Mouse (Mus musculus): ENCODE results near the gene Itgad.

Gene Itgad

DNA sequence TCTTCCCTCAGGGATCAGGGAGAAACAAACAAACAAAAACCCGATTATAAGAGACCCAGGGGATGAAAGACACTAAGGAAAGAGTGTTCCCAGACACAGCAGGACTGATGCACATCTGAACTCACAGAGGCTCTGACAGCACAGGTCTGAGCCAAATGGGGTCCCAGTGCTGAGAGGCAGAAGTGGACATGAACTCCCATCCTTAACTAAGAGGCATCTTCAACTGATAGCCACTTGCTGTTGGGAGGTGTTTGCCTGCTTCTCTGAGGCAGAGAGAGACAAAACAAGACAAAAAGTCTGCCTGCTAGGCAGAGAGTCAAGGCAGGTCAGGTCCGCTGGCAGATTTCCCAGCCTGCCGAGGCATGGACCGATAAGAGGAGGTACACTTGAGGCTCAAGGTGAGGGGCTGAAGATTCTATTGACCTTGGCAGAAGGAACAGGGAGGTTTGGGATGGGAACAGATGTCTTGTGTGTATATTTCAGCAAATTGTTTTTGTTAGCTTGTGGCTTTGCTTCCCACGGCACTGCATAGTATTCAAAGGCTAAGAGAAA lies 102.7 kb downstream of the Itgad start:
- in situ Hi-C loops (cut with MboI; ENCODE audit: low pct_unique_long_range_greater_than_20kb in 1 of 2, low sequenced_read_pairs in 2 of 2, unreplicated experiment in 1 of 2): no loop called here

DNA sequence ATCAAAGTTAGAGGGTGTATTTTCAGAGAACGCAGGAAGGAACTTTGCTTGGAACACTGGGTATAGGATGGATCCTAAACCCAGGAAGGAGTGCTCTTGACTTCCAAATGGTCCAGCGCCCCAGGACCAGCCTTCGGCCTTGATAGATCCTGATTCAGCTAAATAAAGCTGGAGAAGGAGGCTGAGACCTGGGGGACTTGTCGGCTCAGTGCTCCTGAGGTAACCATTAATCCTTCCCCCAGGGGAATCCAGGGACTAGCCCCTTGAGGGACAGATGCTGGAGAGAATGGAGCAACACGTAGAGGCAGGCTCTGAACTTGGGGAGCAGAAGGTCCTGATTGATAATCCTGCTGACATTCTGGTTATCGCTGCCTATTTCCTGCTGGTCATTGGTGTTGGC lies 111.2 kb downstream of the Itgad start, which contains the start of gene Slc5a2:
Gene Slc5a2 (plus strand): TSS at position 247 of the 400 bp plus-strand sequence.
- in situ Hi-C loops (cut with MboI; ENCODE audit: low pct_unique_long_range_greater_than_20kb in 1 of 2, low sequenced_read_pairs in 2 of 2, unreplicated experiment in 1 of 2): no loop called here

DNA sequence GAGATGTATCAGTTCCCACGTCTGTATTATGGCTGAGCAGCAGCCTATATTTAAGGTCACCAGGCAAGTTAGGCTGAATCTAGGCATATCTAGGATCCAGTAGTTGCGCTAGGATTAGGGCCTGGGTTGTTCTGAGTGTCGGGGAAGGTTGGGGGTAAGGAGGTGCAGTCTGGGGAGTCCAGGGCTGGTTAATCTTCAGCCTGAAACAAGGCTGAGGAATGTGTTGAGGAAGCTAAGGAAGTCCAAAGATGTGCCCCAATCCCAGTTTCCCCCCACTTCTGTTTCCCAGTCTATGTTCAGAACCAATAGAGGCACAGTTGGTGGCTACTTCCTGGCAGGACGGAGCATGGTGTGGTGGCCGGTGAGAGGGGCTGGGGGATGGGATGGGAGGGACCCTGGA lies 111.9 kb downstream of the Itgad start:
- in situ Hi-C loops (cut with MboI; ENCODE audit: low pct_unique_long_range_greater_than_20kb in 1 of 2, low sequenced_read_pairs in 2 of 2, unreplicated experiment in 1 of 2): no loop called here

DNA sequence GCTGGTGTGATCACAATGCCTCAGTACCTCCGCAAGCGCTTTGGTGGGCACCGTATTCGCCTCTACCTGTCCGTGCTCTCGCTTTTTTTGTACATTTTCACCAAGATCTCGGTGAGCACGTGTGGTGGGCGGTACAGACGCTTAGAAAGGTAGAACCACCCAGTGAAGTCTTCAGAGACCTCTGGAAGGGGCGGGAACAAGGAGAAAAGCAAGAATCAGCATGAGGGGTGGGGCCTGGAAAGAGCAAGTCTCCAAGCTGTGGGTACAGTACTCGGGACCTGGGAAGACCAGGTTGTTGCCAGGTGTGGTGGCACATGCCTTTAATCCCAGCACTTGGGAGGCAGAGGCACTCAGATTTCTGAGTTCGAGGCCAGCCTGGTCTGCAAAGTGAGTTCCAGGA lies 113.2 kb downstream of the Itgad start:
- in situ Hi-C loops (cut with MboI; ENCODE audit: low pct_unique_long_range_greater_than_20kb in 1 of 2, low sequenced_read_pairs in 2 of 2, unreplicated experiment in 1 of 2): no loop called here

DNA sequence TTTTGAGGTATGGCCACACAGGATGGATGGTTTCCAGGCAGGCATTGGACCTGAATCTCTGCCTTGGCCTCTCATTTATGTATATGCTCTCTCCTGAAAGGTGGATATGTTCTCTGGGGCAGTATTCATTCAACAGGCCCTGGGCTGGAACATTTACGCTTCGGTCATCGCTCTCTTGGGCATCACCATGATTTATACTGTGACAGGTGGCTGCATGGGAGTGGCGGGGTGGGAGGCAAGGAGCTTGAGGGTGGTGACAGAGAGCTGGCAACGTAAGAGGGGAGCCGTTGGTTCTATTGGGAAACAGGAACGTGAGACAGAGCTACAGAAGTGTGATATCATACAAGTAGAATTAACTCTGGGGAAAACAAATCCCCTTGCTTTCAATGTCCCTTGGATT lies 113.6 kb downstream of the Itgad start:
- in situ Hi-C loops (cut with MboI; ENCODE audit: low pct_unique_long_range_greater_than_20kb in 1 of 2, low sequenced_read_pairs in 2 of 2, unreplicated experiment in 1 of 2): no loop called here

DNA sequence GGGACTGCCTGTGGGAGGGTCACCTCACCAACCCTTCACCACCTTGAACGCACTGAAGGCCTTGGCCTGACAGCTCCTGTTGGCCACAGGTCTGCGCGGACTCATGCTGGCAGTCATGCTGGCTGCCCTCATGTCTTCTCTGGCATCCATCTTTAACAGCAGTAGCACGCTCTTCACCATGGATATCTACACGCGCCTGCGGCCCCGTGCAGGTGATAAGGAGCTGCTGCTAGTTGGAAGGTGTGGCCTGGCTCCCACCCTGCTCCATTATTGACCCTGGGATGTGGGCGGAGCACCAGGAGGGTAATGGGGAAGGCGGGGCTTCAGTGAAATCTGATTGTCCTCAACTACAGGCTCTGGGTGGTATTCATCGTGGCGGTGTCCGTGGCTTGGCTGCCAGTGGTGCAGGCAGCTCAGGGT lies 116.3 kb downstream of the Itgad start:
- in situ Hi-C loops (cut with MboI; ENCODE audit: low pct_unique_long_range_greater_than_20kb in 1 of 2, low sequenced_read_pairs in 2 of 2, unreplicated experiment in 1 of 2): no loop called here

DNA sequence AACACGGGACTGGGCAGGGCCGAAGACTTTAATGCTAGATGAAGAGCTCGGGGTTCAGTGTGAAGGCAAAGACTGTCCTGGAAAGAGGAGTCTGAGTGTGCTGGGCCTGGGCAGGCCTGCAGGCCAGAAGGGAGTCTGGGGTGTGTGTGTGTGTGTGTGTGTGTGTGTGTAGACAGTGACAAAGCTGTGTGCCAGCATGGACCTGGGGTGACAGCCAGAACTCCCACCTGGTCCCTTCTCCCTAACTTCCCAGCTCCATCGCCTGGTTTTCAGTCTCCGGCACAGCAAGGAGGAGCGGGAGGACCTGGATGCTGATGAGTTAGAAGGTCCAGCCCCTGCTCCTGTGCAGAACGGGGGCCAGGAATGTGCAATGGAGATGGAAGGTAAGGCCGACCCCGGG lies 117.3 kb downstream of the Itgad start:
- in situ Hi-C loops (cut with MboI; ENCODE audit: low pct_unique_long_range_greater_than_20kb in 1 of 2, low sequenced_read_pairs in 2 of 2, unreplicated experiment in 1 of 2): no loop called here

Data from mouse embryonic stem cell (cell line).